Mouse (Mus musculus) layer of hippocampus, adult 2 months (tissue): ENCODE measurements at regions not wholly inside any gene's neighbourhood (a gene's known extent, or its start where the extent isn't known, plus 50 kb on each side); places are given as distances from the start of the nearest gene placed in this dataset.
A peak's percentile ranks its signal among the peaks of the same experiment; 100 is the strongest.

Experiments used
- DNase-seq, 2 experiments: peaks; one replicate each; pipeline ENCODE4 v3.0.0; 2022; ENCODE audit warnings: low spot score in 2 of 2
- H3K27ac ChIP-seq: fragments of 200-600 bp; 2 replicates; pipeline ENCODE4 v1.8.1; 2022
- H3K4me3 ChIP-seq: fragments of 200-600 bp; 2 replicates; pipeline ENCODE4 v1.8.1; 2022; ENCODE audit warnings: mild to moderate bottlenecking
- CTCF ChIP-seq: fragments of 200-600 bp; conservative IDR thresholded peaks from 2 replicates; pipeline ENCODE4 v1.8.1; 2022; ENCODE audit warnings: antibody characterized with exemption, mild to moderate bottlenecking, moderate library complexity

DNA sequence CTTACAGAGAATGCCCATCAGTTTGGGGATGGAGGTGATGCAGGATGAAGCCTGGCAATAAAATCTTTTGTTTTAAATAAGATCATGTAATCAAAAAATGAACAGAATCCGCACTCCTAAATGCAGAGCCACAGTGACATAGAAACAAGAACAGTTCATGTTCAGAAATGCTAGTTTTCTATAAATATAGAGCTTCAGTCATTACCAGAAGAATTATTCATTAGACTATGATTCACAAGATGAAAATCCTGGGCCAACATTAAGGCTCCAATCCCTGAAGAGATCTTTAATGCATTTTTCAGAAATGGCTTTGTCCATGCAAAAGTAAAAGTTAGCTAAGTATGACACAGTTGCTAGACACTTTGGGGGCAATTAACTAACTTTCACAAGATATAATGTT is 209.6 kb upstream of the Fshr start:
- Histone ChIP-seq H3K4me3 (no peak overlapping the region), H3K27ac (no peak overlapping the region)
- peak in 1 of 2 experiments; percentile 1 for DNase-seq
- TF ChIP-seq CTCF: no peak

DNA sequence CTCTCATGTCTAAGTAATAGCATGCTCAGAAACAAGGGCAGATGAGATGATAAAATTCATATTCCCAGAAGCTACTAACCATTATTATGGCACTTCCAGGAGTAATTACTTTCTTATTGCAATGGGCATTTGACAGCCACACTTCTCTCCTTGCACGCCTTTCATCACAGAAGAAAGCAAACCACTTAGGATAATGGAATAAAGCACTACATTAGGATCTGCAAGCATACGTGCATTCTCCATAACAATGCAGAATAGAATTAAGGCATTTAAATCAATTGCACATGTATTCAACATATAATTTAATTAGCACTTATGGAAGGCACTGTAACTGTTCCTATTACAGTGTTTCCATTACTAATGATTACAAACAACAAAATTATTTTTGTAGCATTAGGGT is 205.1 kb upstream of the Fshr start:
- Histone ChIP-seq H3K27ac (no peak overlapping the region), H3K4me3 (no peak overlapping the region)
- no peak for DNase-seq
- no peak for TF ChIP-seq CTCF

DNA sequence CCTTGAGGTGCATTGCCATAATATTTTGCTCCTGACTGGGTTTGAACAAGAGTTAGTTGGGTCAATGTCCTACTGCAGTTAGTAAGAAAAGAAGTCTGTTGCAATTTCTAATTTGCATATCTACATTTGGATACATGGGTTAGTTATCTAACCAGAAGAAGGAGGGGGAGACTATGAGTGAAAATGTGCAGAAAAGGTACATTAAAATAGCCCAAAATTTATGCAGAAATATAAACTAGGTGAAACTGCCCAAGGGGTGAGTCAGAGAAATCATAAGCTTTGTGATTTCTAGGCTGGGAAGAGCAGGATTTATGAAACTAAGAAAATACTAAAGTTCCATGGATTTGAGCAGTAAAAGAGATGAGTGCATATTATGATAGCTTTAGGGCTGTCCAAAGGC is 156.8 kb upstream of the Fshr start:
- Histone ChIP-seq H3K27ac (no peak overlapping the region), H3K4me3 (no peak overlapping the region)
- DNase-seq: no peak
- TF ChIP-seq CTCF: no peak

DNA sequence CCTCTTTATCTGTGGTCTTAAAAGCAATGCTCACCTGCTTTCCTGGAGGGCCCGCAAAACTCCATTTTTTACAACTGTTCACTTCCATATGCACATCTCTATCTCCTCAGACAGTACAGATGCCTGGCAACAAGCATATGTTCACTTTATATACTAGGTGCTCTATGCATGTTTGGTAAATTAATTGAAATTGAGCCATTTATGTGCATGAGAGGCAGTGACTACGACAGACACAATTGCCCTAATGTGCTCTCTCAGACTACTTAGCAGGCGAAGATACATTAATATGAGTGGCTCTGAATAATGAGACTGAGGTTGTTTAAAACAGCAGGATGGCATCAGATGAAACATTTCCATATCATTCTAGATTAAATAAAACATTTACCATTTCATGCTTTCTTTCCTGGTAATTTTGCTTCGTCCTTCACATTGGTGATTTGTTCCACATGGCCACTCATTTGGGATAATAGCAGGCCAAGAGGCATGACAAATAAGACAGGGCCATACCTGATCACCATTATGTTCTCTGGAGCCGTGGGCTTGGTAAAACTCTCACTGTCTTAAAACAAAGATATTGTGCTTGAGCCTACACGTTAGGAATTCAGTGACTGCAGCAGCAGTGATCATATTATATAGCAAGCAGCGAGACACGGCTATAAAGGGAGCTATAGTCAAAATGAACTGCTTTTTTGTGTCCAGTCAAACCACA is 140.2 kb upstream of the Fshr start:
- Histone ChIP-seq H3K4me3 (no peak overlapping the region), H3K27ac (no peak overlapping the region)
- TF ChIP-seq CTCF: no peak
- no peak for DNase-seq

DNA sequence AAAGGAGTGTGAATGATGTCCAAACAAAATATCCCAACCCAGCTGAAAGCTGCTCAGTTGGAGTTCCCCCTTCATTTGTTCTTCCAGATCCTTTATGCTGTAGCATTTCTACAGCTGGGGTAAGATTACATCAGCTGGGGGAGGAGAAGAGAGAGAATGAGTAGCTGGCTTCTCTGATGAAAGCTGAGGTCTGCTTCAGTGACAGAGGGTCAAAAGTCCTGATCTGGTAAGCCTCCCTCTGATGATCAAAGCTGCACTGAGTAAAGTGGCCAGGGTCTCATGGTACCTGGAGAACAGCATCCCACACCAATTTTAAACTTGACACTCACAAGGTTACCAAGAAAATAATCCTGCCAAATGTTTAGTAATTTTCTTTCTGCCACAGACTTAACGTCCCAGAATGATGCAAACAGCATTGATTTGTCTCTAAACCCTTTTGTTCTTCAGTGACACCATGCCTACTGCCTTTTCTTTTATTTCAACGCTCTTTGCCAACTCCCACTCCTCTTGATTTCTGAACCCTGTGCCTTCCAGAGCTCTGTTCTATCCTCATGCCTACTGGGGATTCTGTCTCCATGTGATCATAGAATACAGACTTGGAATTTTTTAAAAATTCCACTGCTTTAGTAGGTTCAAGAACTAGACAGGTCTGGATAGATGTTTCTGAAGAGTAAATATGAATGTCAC is 119.3 kb upstream of the Fshr start:
- no peak for TF ChIP-seq CTCF
- Histone ChIP-seq H3K4me3 (no peak overlapping the region), H3K27ac (no peak overlapping the region)
- DNase-seq: no peak

DNA sequence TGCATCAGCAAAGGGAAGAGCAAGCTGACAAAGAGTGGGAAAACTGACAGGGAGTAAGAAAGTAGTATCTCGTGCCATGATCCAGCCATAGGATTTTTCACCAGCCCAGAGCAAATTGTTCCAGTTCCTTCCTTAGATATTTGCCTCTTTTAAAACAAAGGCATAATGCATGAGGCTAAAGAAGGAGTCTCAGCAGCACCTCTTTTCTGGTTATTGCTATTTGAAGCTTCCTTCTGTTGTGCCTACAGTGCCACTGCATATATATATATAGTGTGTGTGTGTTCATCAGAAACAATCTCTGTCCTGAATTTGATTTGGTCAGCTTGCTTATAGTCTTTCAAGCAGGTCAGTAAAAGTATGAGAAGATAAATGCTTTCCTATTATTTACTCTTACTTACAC is 117.9 kb upstream of the Fshr start:
- no peak overlapping the region for H3K4me3 ChIP-seq
- DNase-seq: no peak
- TF ChIP-seq CTCF: no peak
- no peak overlapping the region for H3K27ac ChIP-seq

DNA sequence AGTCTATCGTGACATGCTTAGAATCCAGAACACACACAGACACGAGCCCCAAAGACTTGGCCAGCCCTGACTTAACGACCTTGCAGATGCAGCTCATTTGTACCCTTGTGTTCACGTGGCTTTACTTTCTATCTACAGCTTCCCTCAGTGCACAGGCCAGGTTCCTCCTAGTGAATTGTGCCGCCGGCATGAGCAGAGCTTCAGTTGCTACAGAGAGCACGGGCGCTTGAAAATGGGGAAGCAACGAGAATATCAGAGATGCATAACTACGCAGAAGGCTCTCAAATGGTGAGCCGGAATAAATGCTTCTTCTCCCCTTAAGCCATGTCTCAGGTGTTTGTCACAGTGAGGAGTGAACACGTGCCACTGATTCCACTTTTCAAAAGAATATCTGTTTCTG is 110.7 kb upstream of the Fshr start:
- Histone ChIP-seq H3K27ac (no peak overlapping the region), H3K4me3 (no peak overlapping the region)
- TF ChIP-seq CTCF: no peak
- DNase-seq: no peak

DNA sequence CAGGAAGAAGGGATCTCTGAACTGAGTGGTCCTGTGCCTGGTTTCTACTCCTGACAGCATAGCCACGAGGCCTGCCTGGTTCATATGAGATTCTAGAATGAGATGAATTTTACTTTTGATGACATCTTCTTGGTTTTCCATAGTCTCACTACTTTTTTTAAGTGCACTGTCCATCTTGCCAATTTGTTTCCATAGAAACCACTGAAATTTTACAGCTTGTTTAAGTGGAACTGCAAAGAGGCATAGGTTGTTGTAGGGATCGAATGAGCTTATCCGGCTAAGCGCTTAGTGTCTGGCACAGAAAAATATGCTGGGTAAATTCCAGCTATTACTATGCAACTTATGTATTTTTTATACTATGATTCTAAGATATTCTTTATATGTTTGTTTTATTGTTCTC is 100.8 kb upstream of the Fshr start:
- Histone ChIP-seq H3K4me3 (no peak overlapping the region), H3K27ac (no peak overlapping the region)
- no peak for DNase-seq
- no peak for TF ChIP-seq CTCF

DNA sequence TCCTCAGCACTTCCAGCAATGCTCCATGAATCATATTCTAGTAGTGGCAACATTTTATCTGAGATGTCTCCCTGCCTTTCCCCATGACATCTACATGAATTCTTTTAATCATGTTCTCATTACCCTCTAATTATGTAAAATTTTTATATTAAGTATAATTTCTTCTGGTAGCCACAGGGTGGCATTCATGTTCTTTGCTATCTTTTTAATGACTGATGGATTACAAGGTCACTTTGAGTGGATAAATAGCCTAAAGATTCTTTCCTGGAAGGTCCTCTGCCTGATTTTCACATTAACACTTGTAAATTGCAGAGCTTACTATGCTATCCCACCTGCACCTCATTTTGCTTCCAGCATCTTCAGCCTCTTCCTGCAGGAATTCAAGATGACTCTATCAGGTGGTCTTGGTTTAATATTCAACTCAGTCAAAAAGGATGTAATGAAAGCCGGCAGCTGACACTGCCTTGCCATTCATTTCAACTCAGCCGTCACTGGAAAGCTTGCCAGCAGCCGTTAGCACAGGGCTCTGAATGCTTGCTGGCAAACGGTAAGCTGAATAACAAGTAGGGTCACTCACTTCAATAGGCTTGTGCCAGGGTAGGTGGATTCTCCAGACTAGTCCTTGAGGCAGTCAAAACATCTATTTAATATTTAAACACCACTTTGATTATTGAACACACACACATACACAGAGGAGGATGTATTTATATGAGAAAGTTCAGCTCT is 97.0 kb upstream of the Fshr start:
- Histone ChIP-seq H3K4me3 (no peak overlapping the region), H3K27ac (no peak overlapping the region)
- TF ChIP-seq CTCF: peak; percentile 76
- DNase-seq: peak; percentile 6 to 12

DNA sequence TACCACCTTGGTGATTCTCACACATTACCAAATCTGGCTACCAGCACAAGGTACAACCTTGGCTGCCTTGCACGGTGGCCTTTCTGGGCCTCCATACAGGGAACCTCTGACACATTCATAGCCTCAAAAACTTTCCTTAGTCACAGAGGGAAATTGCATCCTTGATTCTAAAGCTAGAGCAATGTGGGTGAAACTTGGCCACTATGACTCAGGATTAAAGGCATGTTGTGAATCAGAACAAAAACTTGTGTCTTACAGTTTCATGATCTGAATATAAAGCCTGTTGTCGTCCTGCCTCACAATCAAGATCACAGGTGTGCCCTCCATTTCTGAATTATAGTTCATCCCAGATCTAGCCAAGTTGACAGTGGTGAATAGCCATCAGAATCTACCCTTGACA is 80.8 kb upstream of the Fshr start:
- Histone ChIP-seq H3K27ac (no peak overlapping the region), H3K4me3 (no peak overlapping the region)
- TF ChIP-seq CTCF: no peak
- no peak for DNase-seq

DNA sequence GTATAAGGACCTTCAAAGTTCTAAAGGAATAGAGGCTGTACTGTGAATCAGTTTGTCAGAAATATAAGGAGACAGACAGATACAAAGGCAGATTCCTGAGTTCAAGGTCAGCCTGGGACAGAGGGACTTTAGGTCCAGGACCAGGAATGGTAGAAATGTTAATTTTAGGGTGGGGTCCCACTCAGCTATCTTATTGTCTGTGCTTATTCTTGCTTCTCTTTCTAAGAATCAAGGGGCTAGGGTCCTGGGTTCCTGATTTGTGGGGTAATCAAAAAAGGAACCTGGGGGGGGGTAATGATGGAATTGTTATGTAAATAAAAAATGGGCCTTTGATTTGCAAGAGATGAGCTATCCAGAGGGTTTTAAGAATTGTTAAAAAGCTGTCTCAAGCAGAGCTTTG is 71.7 kb upstream of the Fshr start:
- Histone ChIP-seq H3K4me3 (no peak overlapping the region), H3K27ac (no peak overlapping the region)
- no peak for TF ChIP-seq CTCF
- no peak for DNase-seq

DNA sequence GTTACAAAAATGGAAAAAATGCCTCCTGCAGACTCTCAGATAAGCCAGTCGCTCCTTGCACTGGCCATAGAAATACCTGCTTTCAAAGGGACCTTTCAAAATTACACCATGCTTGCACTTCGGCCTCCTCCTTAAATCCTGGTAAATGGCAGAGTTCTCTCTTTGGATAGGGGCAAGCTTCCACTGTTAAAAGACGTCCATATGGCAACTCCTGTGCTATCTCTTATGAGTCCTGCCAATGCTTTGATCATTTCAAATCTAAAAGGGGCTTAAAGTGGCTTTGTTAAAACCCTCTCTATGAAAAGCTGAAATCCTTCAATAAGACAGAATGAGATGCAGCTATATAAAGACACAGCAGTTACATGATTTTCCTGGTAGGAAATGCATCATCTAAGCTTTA is 55.2 kb upstream of the Fshr start:
- no peak overlapping the region for H3K27ac ChIP-seq
- no peak overlapping the region for H3K4me3 ChIP-seq
- TF ChIP-seq CTCF: no peak

DNA sequence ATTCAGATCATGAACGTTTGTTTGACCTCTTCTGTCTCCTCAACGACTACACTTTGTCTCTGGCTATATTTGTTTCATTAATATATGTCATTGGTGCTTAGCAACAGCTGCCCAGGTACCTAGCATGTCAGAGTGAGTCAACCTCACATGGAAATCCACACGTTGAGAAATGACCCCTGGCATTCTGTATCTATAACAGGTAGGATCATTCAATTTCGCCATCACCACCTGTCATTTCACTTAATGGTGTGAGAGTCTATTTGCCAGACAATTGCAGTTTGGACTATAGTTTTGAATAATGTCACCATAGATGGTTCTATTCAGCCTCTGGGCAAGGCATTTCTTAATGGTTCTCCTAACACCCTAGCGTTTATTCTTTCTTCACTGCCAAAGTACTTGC is 50.3 kb upstream of the Fshr start:
- DNase-seq: no peak
- no peak overlapping the region for H3K27ac ChIP-seq
- no peak overlapping the region for H3K4me3 ChIP-seq
- no peak for TF ChIP-seq CTCF

More for the DNA sequence above, 55.2 kb upstream of the Fshr start:
- no peak for DNase-seq
